Mouse (Mus musculus) kidney, adult 8-10 months (tissue): ENCODE results near the gene Sin3a.

ENCODE experiments used
- DNase-seq, 2 experiments: peaks; one replicate each; pipeline ENCODE4 v3.0.0; 2022

Sin3a gene

DNA sequence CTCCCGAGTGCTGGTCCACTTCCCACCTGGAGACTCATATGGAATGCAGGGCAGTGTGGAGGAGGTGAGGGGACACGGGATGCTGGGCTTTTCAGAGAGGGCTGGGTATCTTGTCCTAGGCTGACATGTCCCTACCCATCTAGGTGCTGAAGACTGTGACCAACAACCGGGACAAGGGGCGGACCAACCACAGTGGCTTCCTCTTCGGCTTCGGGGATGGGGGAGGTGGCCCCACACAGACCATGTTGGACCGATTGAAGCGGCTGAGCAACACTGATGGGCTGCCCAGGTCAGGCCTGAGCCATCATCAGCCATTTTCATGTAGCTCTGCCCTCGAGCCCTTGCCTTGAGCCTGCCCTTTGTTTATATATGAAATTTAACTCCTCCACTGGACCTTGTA, 65.9 kb downstream of the Sin3a start:
- no peak for DNase-seq

- DNase-seq, result no peak
These were observed 66.7 kb downstream of the Sin3a start for GRCm38 (mm10) chr9:57138507-57138906.

- no peak for DNase-seq
These were observed 67.3 kb downstream of the Sin3a start for GRCm38 (mm10) chr9:57139110-57139509.

GRCm38 (mm10) chr9:57139571-57139970, 67.7 kb downstream of the Sin3a start:
- DNase-seq, result no peak

GRCm38 (mm10) chr9:57141417-57142353, 69.8 kb downstream of the Sin3a start:
- DNase-seq, result no peak

- no peak for DNase-seq
These were observed 71.4 kb downstream of the Sin3a start for GRCm38 (mm10) chr9:57143212-57143611.

DNA sequence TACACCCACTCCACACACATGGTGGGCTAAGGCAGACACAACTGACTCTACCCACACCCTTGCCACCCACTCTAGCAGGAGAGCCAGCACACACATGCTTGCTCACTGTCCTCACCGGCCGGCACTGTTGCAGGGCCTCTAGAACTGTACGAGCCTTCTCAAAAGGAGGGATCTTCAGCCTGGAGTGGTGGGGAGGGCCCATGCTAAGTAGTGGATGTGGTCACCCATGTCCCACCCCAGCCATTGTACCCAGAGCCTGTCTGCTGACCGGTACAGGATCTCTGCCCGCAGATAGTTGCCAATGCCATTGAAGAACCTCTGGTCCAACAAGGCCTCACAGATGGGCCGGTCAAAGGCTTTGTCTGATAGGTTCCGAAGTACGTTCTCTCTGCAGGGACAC, 73.0 kb downstream of the Sin3a start:
- DNase-seq, result no peak

DNA sequence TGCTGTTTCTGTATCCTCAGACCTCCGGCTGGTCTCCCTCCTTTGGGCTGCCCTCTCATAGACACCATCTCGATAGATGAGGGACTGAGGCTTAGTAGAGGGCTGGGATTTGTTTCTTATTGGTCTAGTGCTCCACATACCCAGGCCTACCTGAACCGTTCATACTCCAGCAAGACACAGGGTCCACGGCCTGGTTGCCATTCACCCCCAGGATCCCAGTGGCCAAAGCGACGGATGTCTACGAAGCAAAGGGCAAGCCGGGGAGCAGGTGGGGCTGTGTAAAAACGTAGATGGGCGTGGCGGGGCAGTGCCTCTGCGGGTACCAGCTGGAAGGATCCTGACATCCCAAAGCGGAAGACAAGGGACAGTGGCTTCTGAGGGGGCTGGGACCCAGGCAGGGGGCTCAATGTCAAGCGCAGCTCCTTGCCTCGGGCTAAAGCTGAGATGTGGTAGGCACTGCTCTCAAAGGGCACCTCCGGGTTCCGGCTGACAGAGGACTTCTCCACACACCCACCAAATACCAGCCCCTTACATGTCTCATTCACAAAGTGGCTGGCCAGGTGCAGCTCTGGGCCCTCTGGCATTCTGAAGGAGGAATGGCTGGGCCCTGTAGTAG, 74.7 kb downstream of the Sin3a start:
- no peak for DNase-seq

DNA sequence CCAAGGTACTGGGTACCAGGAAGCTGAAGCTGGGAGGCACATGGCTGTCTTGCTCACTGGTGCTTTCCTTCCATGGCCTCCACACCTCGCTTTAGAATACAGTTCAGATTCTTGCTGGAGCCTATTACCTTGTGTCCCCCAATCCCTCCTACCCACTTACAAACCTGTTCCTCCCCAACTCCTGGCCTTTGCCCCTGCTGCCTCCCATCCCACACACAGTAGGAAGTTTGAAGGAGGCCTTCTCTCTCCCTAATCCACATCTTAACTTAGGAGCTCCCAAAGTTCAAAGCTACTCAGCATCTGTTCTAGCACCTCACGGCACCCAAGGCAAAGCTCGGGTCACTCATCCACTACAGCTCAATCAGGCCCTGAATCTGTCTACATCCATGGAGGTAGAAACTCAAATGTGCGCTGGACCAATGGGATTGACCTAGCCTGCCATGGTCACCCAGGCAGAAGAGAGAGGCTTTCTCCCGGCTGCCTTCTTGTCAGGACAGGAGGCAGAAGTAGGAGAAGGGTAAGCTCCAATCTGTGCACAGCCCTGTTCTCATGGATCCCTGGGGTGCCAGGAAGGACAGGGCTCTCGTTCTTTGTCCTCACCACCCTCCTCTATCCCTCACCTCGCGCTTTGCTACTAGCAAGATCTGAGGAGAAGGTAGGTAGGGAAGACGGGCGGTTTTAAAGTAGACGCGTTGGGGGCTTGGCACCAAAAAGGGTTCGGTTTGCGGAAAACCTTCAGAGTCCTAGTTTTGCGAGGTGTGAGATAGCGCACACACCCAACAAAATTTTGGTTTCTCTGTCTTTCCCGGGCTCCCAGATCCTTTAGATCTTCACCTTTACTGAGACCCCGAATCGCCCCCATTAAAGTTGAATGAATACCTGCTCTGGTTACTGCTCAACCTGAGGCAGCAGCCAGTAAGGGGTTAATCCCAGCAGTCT, 75.6 kb downstream of the Sin3a start:
- peak in 1 of 2 experiments; percentile 17 for DNase-seq

DNA sequence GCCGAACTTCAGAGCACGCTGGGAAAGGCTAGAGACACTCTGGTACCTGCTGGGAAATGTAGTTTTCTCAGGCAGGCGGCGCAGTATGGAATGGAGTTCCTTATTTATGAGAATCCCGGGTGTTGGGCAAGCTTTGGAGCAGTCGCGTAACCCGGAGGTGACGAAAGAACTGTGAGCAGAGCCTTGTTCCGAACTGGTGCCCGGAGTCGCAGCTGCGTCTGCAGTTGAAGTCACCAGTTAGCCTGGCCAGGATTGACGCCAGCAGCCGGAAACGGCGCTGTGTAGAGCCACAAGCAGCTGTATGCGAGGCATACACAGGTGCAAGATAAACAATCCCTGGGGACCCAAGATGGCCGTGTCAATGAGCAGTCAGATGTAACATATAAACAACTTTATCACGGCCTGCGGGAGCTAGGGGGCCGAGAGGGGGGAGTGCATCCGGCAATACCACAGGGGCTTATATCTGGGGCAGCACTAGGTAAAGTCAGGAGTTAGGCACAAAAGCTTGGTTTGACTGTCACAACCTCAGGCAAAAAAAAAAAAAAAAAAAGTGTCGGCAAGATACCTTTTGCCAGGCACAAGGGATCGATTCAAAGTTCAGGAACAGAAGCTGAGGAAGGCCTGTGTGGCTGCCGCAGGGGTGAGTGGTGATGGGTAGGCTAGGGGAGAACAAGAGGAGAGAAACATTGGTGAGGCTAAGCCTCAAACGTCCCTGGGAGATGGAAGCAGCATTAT, 76.5 kb downstream of the Sin3a start, which contains the start of gene Neil1:
Gene Neil1 (minus strand): TSS at position 162 of the 735 bp plus-strand sequence.
- DNase-seq, result peak; percentile 88 to 90

- no peak for DNase-seq
These were observed 77.2 kb downstream of the Sin3a start for GRCm38 (mm10) chr9:57149021-57149420.

DNA sequence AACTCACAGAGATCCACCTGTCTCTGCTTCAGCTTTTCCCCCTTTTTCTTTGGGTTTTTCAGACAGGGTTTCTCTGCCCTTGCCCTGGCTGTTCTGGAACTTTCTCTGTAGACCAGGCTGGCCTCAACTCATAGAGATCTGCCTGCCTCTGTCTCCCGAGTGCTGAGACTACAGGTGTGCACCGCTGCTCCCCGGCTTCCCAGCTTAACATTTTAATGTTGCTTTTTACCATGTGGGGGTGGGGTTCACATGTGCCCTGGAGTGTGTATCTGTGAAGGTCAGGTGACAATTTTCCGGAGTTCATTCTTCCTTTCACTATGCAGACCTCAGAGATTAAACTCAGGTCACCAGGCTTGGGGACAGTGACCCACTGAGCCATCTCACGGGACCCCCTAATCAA, 78.4 kb downstream of the Sin3a start:
- DNase-seq, result no peak

DNA sequence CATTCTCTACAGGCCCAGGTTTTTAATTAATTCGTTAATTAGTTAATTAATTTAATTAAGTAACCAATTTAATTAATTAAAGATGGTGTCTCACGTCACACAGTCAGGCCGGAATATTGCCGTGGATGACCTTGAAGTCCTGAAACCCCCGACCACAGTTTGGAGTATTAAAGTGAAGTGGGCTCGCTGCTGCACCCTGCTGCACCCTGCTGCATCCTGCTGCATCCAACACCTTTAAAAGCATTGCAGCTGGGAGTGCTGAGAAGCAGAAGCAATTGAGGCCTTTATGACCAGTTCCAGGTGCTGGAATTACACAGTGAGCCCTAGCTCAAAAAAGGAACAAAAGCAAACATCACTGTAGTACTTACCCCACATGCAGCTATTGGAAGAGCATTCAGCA, 80.5 kb downstream of the Sin3a start:
- no peak for DNase-seq

DNA sequence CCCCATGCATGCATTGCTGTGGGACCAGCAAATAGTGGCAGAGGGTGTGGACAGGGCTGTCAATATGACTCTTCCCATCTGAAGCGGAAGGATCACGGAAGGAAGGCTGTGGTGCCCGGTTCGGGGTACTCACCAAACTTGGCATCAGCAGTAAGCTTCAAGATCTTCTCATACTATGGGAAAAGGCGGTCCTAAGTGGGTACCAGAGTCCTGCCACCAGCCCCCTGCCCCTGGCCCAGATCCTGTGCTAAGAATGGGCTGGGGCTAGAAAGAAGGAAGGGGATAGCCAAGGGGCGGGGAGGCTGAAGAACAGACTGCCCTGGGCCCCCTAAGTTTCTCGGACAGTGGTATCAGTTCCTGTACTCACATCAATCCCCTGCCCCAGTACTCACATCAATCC, 84.5 kb downstream of the Sin3a start:
- DNase-seq, result no peak

- DNase-seq, result no peak
These were observed 85.0 kb downstream of the Sin3a start for GRCm38 (mm10) chr9:57156823-57157222.

DNA sequence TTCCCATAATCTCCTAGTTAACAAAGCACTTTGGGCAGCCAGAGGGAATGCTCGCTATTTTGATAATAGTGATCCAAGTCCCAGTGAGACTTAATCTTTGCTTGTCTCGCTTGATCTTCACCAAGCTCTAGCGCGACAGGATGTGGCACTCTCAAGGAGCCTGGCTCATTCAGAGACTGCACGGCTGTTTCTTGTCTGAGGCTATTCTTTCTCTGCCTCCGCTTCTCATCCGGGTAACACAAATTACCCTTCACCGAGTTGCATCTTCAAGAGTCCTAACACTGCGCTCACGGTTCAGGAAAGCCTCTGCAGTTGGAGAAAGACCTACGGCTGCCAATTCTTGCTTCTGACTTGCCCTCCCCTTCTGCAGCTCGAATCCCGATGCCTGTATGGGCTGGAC, 85.7 kb downstream of the Sin3a start:
- no peak for DNase-seq

DNA sequence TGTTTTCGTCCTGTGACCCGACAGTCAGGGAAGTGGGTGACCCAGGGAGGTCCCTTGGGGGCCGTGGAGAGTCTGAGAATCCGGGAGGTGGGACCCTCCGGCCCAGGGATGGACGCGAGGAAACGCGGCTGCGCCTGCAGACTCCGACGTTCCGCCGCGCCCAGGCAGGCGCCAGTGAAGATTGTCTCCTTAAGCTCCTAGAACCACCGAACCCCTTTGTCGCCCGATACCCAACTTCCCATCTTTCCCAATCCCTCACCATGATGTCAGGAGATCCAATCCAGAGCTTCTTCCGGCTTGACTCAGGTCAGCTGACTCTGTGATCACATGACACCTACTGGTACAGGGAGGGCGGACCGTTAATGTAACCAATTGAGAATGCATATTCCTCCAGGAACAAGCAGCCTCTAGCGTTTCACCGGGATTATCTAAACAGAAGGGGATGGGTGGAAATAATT, 86.2 kb downstream of the Sin3a start, which contains the start of gene Commd4:
Gene Commd4 (minus strand): TSS at position 319 of the 458 bp plus-strand sequence.
- DNase-seq, result peak; percentile 93 to 94

DNA sequence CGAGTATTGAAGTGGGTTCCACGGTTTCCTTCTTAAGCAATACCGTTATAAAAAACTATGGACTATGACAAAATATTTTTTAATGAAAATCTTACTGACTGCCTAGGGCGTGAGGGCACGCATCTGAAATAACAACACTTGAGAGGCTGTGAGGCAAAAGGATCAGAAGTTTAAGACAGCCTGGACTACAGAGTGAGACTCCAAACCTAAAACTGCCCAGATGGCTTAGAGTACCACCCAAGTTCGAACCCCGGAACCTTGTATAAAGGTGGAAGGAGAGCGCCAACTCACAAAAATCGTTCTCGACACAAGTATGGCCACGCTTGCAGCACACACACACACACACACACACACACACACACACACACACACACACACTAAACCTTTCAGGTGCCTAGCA, 86.7 kb downstream of the Sin3a start:
- DNase-seq, result no peak

- peak in 1 of 2 experiments; percentile 35 for DNase-seq
These were observed 90.7 kb downstream of the Sin3a start for GRCm38 (mm10) chr9:57162496-57162895.

DNA sequence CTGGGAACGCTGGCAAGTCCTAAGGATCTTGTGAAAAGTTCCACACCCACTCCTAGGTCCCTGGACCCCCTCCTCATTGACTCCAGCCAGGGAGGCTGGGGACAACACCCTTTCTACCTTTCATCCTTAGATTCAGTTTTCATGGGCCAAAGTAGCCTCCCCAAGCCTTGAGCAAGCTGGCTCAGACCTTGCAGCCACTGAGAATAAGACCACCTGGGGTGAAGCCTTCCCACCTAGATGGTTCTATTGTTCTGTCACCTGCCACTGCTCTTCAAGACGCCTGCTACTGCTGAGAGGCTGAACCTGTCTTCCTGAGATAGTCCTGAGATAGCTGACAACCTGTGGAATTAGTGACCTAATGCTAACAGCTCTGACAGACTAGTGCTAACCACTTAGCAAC, 91.3 kb downstream of the Sin3a start:
- DNase-seq, result no peak

- no peak for DNase-seq
These were observed 94.3 kb downstream of the Sin3a start for GRCm38 (mm10) chr9:57166173-57166572.

- no peak for DNase-seq
These were observed 96.6 kb downstream of the Sin3a start for GRCm38 (mm10) chr9:57168411-57168810.
